Mouse (Mus musculus) olfactory bulb, adult 2 months (tissue): ENCODE data around the gene Fam19a5. TPM values are rescaled to one million over a fixed set of nuclear protein-coding genes. Genes with fewer than 3 reads are reported as not detected.

Source experiments
- H3K27ac ChIP-seq: fragments of 200-500 bp; 2 replicates; pipeline ENCODE4 v1.5.1; 2012; ENCODE audit warnings: low read depth, low read length; ENCODE audit not compliant: insufficient read depth
- H3K4me1 ChIP-seq: fragments of 200-500 bp; 2 replicates; pipeline ENCODE4 v1.6.1; 2012; ENCODE audit warnings: low read length; ENCODE audit not compliant: control insufficient read depth, insufficient read depth
- H3K4me3 ChIP-seq: fragments of 200-500 bp; 2 replicates; pipeline ENCODE4 v1.5.1; 2012; ENCODE audit warnings: mild to moderate bottlenecking, low read depth, low read length, moderate library complexity; ENCODE audit not compliant: insufficient read depth
- CTCF ChIP-seq: fragments of 200-500 bp; IDR thresholded peaks from 2 replicates; pipeline ENCODE4 v1.5.1; 2012; ENCODE audit warnings: low read depth, mild to moderate bottlenecking, low read length, moderate library complexity; ENCODE audit not compliant: insufficient read depth
- POLR2A ChIP-seq: fragments of 200-500 bp; IDR thresholded peaks from 2 replicates; pipeline ENCODE4 v1.6.1; 2012; ENCODE audit warnings: mild to moderate bottlenecking, low read depth, low read length, moderate library complexity; ENCODE audit not compliant: insufficient read depth
- WGBS: fragments of 180-500 bp; shearing (Covaris S2); methylation state at CpG from one replicate; pipeline ENCODE4 v1.1.7; 2018; 5-methylcytosine and 5-hydroxymethylcytosine counted together
- polyA plus RNA-seq: library from polyadenylated mRNA; stranded (reverse); fragments of >200 nt; gene quantifications from 2 replicates; pipeline ENCODE4 v1.2.4, GENCODE M21; 2012; ENCODE audit warnings: low replicate concordance; ENCODE audit not compliant: missing spikeins, insufficient read depth, insufficient read length

Gene Fam19a5
- polyA plus RNA-seq, 1 experiment, result not detected

- WGBS, result 68% methylated on average over 9 of the region's 9 CpGs
- peaks cover 32% of the 10 kb centered on the region for H3K4me1 ChIP-seq
- no peak for TF ChIP-seq POLR2A
- no peak for TF ChIP-seq CTCF
Observed at GRCm38 (mm10) chr15:87671929-87672328, 127.8 kb downstream of the Fam19a5 start.

DNA sequence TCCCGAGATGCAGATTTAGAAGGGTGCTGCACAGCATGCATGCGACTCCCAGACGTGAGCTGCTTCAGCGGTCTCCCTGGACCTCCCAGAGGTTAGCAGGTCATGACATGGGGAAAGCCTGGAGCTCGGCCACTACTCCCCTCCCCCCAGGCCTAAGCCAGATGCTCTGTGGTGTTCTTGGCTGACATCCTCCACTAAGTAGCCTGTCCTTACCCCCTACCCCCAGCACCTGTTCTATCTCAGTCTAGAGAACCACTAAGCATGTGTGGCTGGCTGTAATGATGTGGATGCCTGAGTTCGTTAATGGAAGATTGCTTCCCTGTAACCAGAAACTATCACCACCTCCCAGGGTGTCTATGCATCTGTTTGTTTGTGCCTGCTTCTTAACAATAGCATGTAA lies 134.6 kb downstream of the Fam19a5 start:
- Histone ChIP-seq H3K4me1 (peaks cover 22% of the 10 kb centered on the region), H3K4me3 (no peak overlapping the region), H3K27ac (no peak overlapping the region)
- 20% methylated on average over 6 of the region's 6 CpGs for WGBS
- no peak for TF ChIP-seq CTCF
- no peak for TF ChIP-seq POLR2A

More at GRCm38 (mm10) chr15:87671929-87672328, 127.8 kb downstream of the Fam19a5 start:
- no peak overlapping the region for H3K27ac ChIP-seq
- H3K4me3 ChIP-seq, result no peak overlapping the region

DNA sequence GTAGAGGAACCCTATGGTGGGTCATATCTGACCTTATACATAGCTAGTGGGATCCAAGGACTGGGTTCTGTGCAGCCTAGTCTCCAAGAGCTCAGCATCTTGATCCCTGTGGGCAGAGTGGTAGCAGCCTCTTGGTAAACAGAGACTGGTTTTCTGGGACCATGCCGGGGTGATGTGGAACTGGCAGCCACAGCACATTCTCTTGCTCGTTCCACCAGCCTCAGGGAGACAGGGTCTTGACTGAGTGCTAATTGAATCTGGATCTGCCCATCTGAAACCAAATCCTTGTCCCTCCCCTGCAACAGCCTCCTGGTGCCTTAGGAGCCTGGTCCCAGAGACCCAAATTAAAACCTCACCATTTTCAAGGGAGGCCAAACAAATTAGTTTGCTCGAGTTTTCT lies 138.3 kb downstream of the Fam19a5 start:
- 63% methylated on average over 3 of the region's 3 CpGs for WGBS
- peaks cover 25% of the 10 kb centered on the region for H3K4me1 ChIP-seq
- TF ChIP-seq POLR2A (no peak), CTCF (no peak)
- H3K4me3 ChIP-seq, result no peak overlapping the region
- H3K27ac ChIP-seq, result no peak overlapping the region

GRCm38 (mm10) chr15:87686415-87687040 lies 142.4 kb downstream of the Fam19a5 start:
- Histone ChIP-seq H3K27ac (no peak overlapping the region), H3K4me1 (peaks cover 13% of the 10 kb centered on the region), H3K4me3 (no peak overlapping the region)
- TF ChIP-seq POLR2A (no peak), CTCF (no peak)
- WGBS, result 62% methylated on average over 10 of the region's 10 CpGs

GRCm38 (mm10) chr15:87691271-87691955 lies 147.3 kb downstream of the Fam19a5 start:
- no peak overlapping the region for H3K27ac ChIP-seq
- no peak overlapping the region for H3K4me3 ChIP-seq
- H3K4me1 ChIP-seq, result peaks cover 15% of the 10 kb centered on the region; the same call in 1 of the 2 replicates
- 78% methylated on average over 15 of the region's 15 CpGs for WGBS
- TF ChIP-seq POLR2A (no peak), CTCF (no peak)

DNA sequence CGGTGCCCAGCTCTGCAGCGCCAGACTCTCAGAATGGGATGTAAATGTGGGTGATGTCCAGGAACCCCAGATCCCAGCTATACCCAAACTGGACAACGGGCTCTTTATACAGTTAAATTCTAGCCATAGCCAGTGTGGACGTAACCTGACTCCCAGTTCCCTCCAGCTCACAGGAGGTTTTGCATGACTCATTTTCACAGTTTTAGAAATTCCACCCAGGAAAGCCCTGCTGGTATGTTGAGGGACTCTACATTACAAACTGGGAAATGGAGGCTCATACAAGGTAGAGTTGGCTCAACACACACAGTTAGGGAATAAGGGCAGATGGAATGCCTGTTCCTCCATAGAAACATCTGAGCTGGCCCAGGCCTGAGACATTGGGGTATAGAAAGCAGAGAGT lies 147.9 kb downstream of the Fam19a5 start:
- H3K4me3 ChIP-seq, result no peak overlapping the region
- peaks cover 15% of the 10 kb centered on the region for H3K4me1 ChIP-seq
- 85% methylated on average over 4 of the region's 4 CpGs for WGBS
- H3K27ac ChIP-seq, result no peak overlapping the region
- TF ChIP-seq POLR2A (no peak), CTCF (no peak)

GRCm38 (mm10) chr15:87692394-87692793 lies 148.3 kb downstream of the Fam19a5 start:
- H3K4me1 ChIP-seq, result peaks cover 20% of the 10 kb centered on the region
- H3K4me3 ChIP-seq, result no peak overlapping the region
- no peak for TF ChIP-seq CTCF
- TF ChIP-seq POLR2A, result no peak
- 97% methylated on average over 7 of the region's 7 CpGs for WGBS
- no peak overlapping the region for H3K27ac ChIP-seq

GRCm38 (mm10) chr15:87692865-87693513 lies 148.9 kb downstream of the Fam19a5 start:
- Histone ChIP-seq H3K27ac (no peak overlapping the region), H3K4me1 (peaks cover 24% of the 10 kb centered on the region), H3K4me3 (no peak overlapping the region)
- 89% methylated on average over 4 of the region's 4 CpGs for WGBS
- TF ChIP-seq POLR2A (no peak), CTCF (no peak)

DNA sequence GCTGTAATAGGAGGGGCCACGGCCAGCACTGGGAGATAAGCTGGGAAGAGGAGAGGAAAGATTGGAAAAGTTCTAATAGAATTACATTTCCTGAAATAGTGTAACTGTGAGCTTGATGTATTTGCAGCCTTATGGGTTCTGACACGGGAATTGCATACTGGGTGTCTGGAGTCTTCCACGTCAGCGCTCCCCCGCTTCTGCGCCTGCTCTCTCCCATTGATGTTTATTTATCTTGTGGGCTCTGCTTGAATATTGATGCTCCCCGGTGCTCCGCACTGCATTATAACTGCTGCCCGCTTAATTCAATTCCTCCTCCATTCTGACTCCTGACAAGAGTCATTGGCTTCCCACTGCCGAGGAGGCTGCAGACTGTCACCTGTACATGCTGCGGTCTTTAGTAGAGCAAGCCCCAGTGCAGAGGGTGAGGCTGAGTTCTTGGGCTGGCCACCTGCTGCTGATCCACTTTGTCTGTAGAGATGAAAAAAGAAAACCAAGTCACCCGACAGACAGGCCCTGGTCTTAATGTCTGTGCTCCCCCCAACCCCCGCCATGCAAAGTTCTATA lies 153.4 kb downstream of the Fam19a5 start:
- 52% methylated on average over 13 of the region's 13 CpGs for WGBS
- peaks cover 32% of the 10 kb centered on the region for H3K4me1 ChIP-seq
- no peak for TF ChIP-seq POLR2A
- no peak for TF ChIP-seq CTCF
- no peak overlapping the region for H3K27ac ChIP-seq
- H3K4me3 ChIP-seq, result no peak overlapping the region
